In the genomic region with DNA sequence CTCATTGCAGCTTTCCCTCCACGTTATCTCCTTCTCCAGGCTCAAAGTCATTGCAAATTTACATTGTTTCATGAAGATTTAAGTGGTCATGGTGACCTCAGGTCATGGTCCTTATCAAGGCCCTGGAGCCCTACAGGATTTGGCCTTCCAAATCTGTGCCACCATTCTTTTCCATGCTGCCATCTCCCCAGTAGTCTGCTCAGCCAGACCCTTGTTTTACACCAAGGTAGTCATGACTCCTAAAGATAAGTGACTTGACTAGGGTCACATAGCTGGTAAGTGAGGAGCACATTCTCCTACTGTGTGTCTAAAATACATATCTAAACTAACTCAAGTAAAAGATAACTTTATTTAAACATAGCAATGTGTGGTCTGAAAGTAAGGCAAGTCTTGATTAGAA, we compare ENCODE assay signal across 25 mouse cellular contexts. TPM values are rescaled to one million over a fixed set of nuclear protein-coding genes. Genes with fewer than 3 reads are reported as not detected.
DNase-seq lines count a peak whose midpoint lies in the region; ATAC-seq and TF ChIP-seq lines count a peak whose summit lies in the region.
"Had no signal": no experiment of that assay in that cellular context is flagged by ENCODE, and none has a peak within 500 bp of the region (broad histone marks: within the 10 kb centered on the region; RNA-seq: fewer than 3 reads in every experiment).

No protein-coding gene starts in this region.

- peak; percentile 22; the same call in 1 of the 2 replicates for ATAC-seq in G1E (ENCODE audit: extremely low read depth, insufficient number of reproducible peaks, low FRiP score, poor library complexity, severe bottlenecking)
- peak; percentile 51; the same call in 1 of the 2 replicates for ATAC-seq in megakaryocyte-erythroid progenitor cell, adult 5-6 weeks (replicated peaks; ENCODE audit: low FRiP score, low TSS enrichment, poor library complexity, severe bottlenecking)
- ATAC-seq: CD4-positive, CD25-positive, alpha-beta regulatory T cell, adult 4 months; forebrain, embryonic 14.5 days; forebrain, embryonic 16.5 days had no signal

- H3K9me3 ChIP-seq in G1E (replicated peaks): no peaks in the 10 kb centered on the region
- H3K9me3 ChIP-seq: embryonic facial prominence, embryonic 13.5 days; embryonic facial prominence, embryonic 15.5 days; forebrain, embryonic 10.5 days; forebrain, embryonic 12.5 days had no signal

- H3K4me3 ChIP-seq in G1E (ENCODE audit: low read depth, low read length): no peak overlapping the region
- H3K4me3 ChIP-seq: embryonic facial prominence, embryonic 13.5 days; embryonic facial prominence, embryonic 15.5 days; erythroblast, embryonic 14.5 days; forebrain, embryonic 10.5 days; forebrain, embryonic 12.5 days had no signal

- H3K4me1 ChIP-seq in G1E (ENCODE audit: insufficient read depth, low read depth, low read length): peaks cover 3% of the 10 kb centered on the region; the same call in 1 of the 2 replicates
- H3K4me1 ChIP-seq: embryonic facial prominence, embryonic 13.5 days; embryonic facial prominence, embryonic 15.5 days; forebrain, embryonic 10.5 days; forebrain, embryonic 12.5 days had no signal

- H3K36me3 ChIP-seq in G1E (replicated peaks): peaks cover 6% of the 10 kb centered on the region
- H3K36me3 ChIP-seq: embryonic facial prominence, embryonic 13.5 days; embryonic facial prominence, embryonic 15.5 days; forebrain, embryonic 10.5 days; forebrain, embryonic 12.5 days had no signal

- intact Hi-C loops in left cerebral cortex, postnatal 14 days (cut with DNase I): no loop called here

- no peak for TF ChIP-seq CTCF in G1E (IDR thresholded peaks at IDR 0.05; ENCODE audit: low read depth, low read length)

- H3K27me3 ChIP-seq in G1E (ENCODE audit: insufficient read depth, low read length): no peaks in the 10 kb centered on the region
- H3K27me3 ChIP-seq: CH12.LX; embryonic facial prominence, embryonic 13.5 days; embryonic facial prominence, embryonic 15.5 days; forebrain, embryonic 12.5 days had no signal

- DNase-seq in adrenal gland, adult 2 months: peak; percentile 17
- DNase-seq in adrenal gland, postnatal 4 days (ENCODE audit: low spot score in 2 of 2): no peak
- no peak for DNase-seq in G1E (ENCODE audit: low spot score)
- DNase-seq in left cerebral cortex, postnatal 14 days (ENCODE audit: low spot score in 2 of 2): no peak
- DNase-seq: adrenal gland, adult 8-10 months; adrenal gland, postnatal 14 days; adrenal gland, postnatal 36 days; B cell, adult 2 months; cerebellum, adult 11 months; cerebellum, adult 18-20 months; cerebellum, adult 8-10 months; cerebellum, adult 9-11 months; cerebellum, postnatal 14 days; cerebellum, postnatal 36 days; embryo, embryonic 11 days had no signal

RNA-seq across cellular contexts. Expression of gene Nmt2, which starts 8.2 kb away (rescaled TPM):
- 10 to 100 TPM; 42.6 to 69.1 TPM for total RNA-seq in adrenal gland, adult 2 months (2021)
- 7.9 and 9.2 TPM in 2 replicates for polyA plus RNA-seq in adrenal gland, adult 2 months (2012; rRNA removed)
- 10 to 100 TPM; 66.8 to 72.4 TPM for total RNA-seq in adrenal gland, postnatal 4 days (2021)
- 24.6 and 25.3 TPM in 2 replicates for total RNA-seq in G1E (2014; fragmentation: Nextera tagmentation)
- 34.9 and 39.8 TPM in 2 replicates for total RNA-seq in G1E (2017)
- 9.4 and 10.5 TPM in 2 replicates for polyA plus RNA-seq in G1E (2012)
- total RNA-seq in megakaryocyte-erythroid progenitor cell, adult 5-6 weeks (2014; fragmentation: Nextera tagmentation): 25.1 and 28.9 TPM in 2 replicates
- 45.1 and 46.6 TPM in 2 replicates for total RNA-seq in megakaryocyte-erythroid progenitor cell, adult 5-6 weeks (2017)
- total RNA-seq in left cerebral cortex, postnatal 14 days (2021): 10 to 100 TPM; 78.6 to 80.2 TPM

RNA-seq across cellular contexts. Expression of gene Rpp38, which starts 40.3 kb away (rescaled TPM):
- 10 to 100 TPM; 10.7 to 13.2 TPM for total RNA-seq in adrenal gland, adult 2 months (2021)
- 1.2 and 1.5 TPM in 2 replicates for polyA plus RNA-seq in adrenal gland, adult 2 months (2012; rRNA removed)
- 10 to 100 TPM; 10.8 to 10.9 TPM for total RNA-seq in adrenal gland, postnatal 4 days (2021)
- 50.0 and 55.7 TPM in 2 replicates for total RNA-seq in G1E (2014; fragmentation: Nextera tagmentation)
- 19.1 and 22.9 TPM in 2 replicates for total RNA-seq in G1E (2017)
- polyA plus RNA-seq in G1E (2012): 1.3 and 2.6 TPM in 2 replicates
- 19.1 and 25.5 TPM in 2 replicates for total RNA-seq in megakaryocyte-erythroid progenitor cell, adult 5-6 weeks (2014; fragmentation: Nextera tagmentation)
- total RNA-seq in megakaryocyte-erythroid progenitor cell, adult 5-6 weeks (2017): 12.3 and 15.4 TPM in 2 replicates
- 1 to 10 TPM; 7.9 to 8.4 TPM for total RNA-seq in left cerebral cortex, postnatal 14 days (2021)

RNA-seq across cellular contexts. Expression of gene Acbd7, which starts 43.8 kb away (rescaled TPM):
- not detected for total RNA-seq in adrenal gland, adult 2 months (2021)
- polyA plus RNA-seq in adrenal gland, adult 2 months (2012; rRNA removed): not detected in 2 replicates
- not detected for total RNA-seq in adrenal gland, postnatal 4 days (2021)
- total RNA-seq in G1E (2014; fragmentation: Nextera tagmentation) (not detected in 2 replicates), G1E (2017) (0.33 and 0.87 TPM in 2 replicates)
- not detected in 2 replicates for polyA plus RNA-seq in G1E (2012)
- not detected in 2 replicates for total RNA-seq in megakaryocyte-erythroid progenitor cell, adult 5-6 weeks (2014; fragmentation: Nextera tagmentation)
- total RNA-seq in megakaryocyte-erythroid progenitor cell, adult 5-6 weeks (2017): not detected in 2 replicates
- total RNA-seq in left cerebral cortex, postnatal 14 days (2021): 1 to 10 TPM in 1 of 2 experiments, not detected in 1; 1.2 TPM
- total RNA-seq: adrenal gland, adult 8-10 months; adrenal gland, postnatal 14 days; adrenal gland, postnatal 36 days had no signal
- polyA plus RNA-seq: erythroblast, embryonic 14.5 days; forebrain, embryonic 10.5 days had no signal
